Mouse (Mus musculus): ENCODE data around the gene Jchain. TPM values are rescaled to one million over a fixed set of nuclear protein-coding genes. Genes with fewer than 3 reads are reported as not detected.
"Not testable (repeated sequence)": the region's sequence is repeated elsewhere in the genome, so short reads cannot be mapped to it uniquely, and the experiment has no call there.

Gene Jchain
- polyA plus RNA-seq, 1 experiment, result 1.7 TPM

GRCm38 (mm10) chr5:88553271-88554085 lies 25.8 kb upstream of the Jchain start:
- Histone ChIP-seq H3K4me3 (ENCODE audit: insufficient read depth, low read depth, low read length) (peak overlapping the region; percentile 91), H3K27ac (replicated peaks; ENCODE audit: low read depth, low read length) (peak overlapping the region; percentile 99), H3K4me1 (ENCODE audit: control insufficient read depth, insufficient read depth, insufficient read length, low read length) (peaks cover 6% of the 10 kb centered on the region; the same call in 1 of the 2 replicates)

- H3K4me3 ChIP-seq (ENCODE audit: insufficient read depth, low read depth, low read length), result no peak overlapping the region
- H3K4me1 ChIP-seq (ENCODE audit: control insufficient read depth, insufficient read depth, insufficient read length, low read length), result no peaks in the 10 kb centered on the region
- no peak overlapping the region for H3K27ac ChIP-seq (replicated peaks; ENCODE audit: low read depth, low read length)
These were observed 17.8 kb upstream of the Jchain start for GRCm38 (mm10) chr5:88545536-88545935.

GRCm38 (mm10) chr5:88544411-88544810 lies 16.7 kb upstream of the Jchain start:
- not testable (repeated sequence) for H3K27ac ChIP-seq (replicated peaks; ENCODE audit: low read depth, low read length); H3K4me1 ChIP-seq (ENCODE audit: control insufficient read depth, insufficient read depth, insufficient read length, low read length); H3K4me3 ChIP-seq (ENCODE audit: insufficient read depth, low read depth, low read length)

- no peak overlapping the region for H3K4me3 ChIP-seq (ENCODE audit: insufficient read depth, low read depth, low read length)
- H3K27ac ChIP-seq (replicated peaks; ENCODE audit: low read depth, low read length), result no peak overlapping the region
- H3K4me1 ChIP-seq (ENCODE audit: control insufficient read depth, insufficient read depth, insufficient read length, low read length), result no peaks in the 10 kb centered on the region
These were observed 15.1 kb upstream of the Jchain start for GRCm38 (mm10) chr5:88542651-88543282.

- no peak overlapping the region for H3K27ac ChIP-seq (replicated peaks; ENCODE audit: low read depth, low read length)
- no peak overlapping the region for H3K4me3 ChIP-seq (ENCODE audit: insufficient read depth, low read depth, low read length)
These were observed 13.2 kb upstream of the Jchain start for GRCm38 (mm10) chr5:88540845-88541244.

GRCm38 (mm10) chr5:88534697-88535096 lies 7.0 kb upstream of the Jchain start:
- Histone ChIP-seq H3K4me3 (ENCODE audit: insufficient read depth, low read depth, low read length) (no peak overlapping the region), H3K4me1 (ENCODE audit: control insufficient read depth, insufficient read depth, insufficient read length, low read length) (no peaks in the 10 kb centered on the region), H3K27ac (replicated peaks; ENCODE audit: low read depth, low read length) (no peak overlapping the region)

More at GRCm38 (mm10) chr5:88540845-88541244, 13.2 kb upstream of the Jchain start:
- H3K4me1 ChIP-seq (ENCODE audit: control insufficient read depth, insufficient read depth, insufficient read length, low read length), result no peaks in the 10 kb centered on the region

GRCm38 (mm10) chr5:88530908-88531307 lies 3.2 kb upstream of the Jchain start:
- Histone ChIP-seq H3K4me3 (ENCODE audit: insufficient read depth, low read depth, low read length) (no peak overlapping the region), H3K27ac (replicated peaks; ENCODE audit: low read depth, low read length) (no peak overlapping the region), H3K4me1 (ENCODE audit: control insufficient read depth, insufficient read depth, insufficient read length, low read length) (no peaks in the 10 kb centered on the region)

- Histone ChIP-seq H3K4me3 (ENCODE audit: insufficient read depth, low read depth, low read length) (no peak overlapping the region), H3K27ac (replicated peaks; ENCODE audit: low read depth, low read length) (no peak overlapping the region), H3K4me1 (ENCODE audit: control insufficient read depth, insufficient read depth, insufficient read length, low read length) (peaks cover 2% of the 10 kb centered on the region; the same call in 1 of the 2 replicates)
These were observed 8.5 kb downstream of the Jchain start for GRCm38 (mm10) chr5:88519232-88519631.

GRCm38 (mm10) chr5:88508990-88509389 lies 18.7 kb downstream of the Jchain start:
- peak overlapping the region; percentile 54 for H3K27ac ChIP-seq (replicated peaks; ENCODE audit: low read depth, low read length)
- H3K4me3 ChIP-seq (ENCODE audit: insufficient read depth, low read depth, low read length), result no peak overlapping the region
- no peaks in the 10 kb centered on the region for H3K4me1 ChIP-seq (ENCODE audit: control insufficient read depth, insufficient read depth, insufficient read length, low read length)

- Histone ChIP-seq H3K4me1 (ENCODE audit: control insufficient read depth, insufficient read depth, insufficient read length, low read length) (no peaks in the 10 kb centered on the region), H3K27ac (replicated peaks; ENCODE audit: low read depth, low read length) (no peak overlapping the region), H3K4me3 (ENCODE audit: insufficient read depth, low read depth, low read length) (no peak overlapping the region)
These were observed 19.1 kb downstream of the Jchain start for GRCm38 (mm10) chr5:88508555-88508954.

- H3K4me3 ChIP-seq (ENCODE audit: insufficient read depth, low read depth, low read length), result no peak overlapping the region
- H3K4me1 ChIP-seq (ENCODE audit: control insufficient read depth, insufficient read depth, insufficient read length, low read length), result peaks cover 2% of the 10 kb centered on the region; the same call in 1 of the 2 replicates
- no peak overlapping the region for H3K27ac ChIP-seq (replicated peaks; ENCODE audit: low read depth, low read length)
These were observed 27.9 kb downstream of the Jchain start for GRCm38 (mm10) chr5:88499781-88500180.

GRCm38 (mm10) chr5:88491111-88491510 lies 36.6 kb downstream of the Jchain start:
- no peaks in the 10 kb centered on the region for H3K4me1 ChIP-seq (ENCODE audit: control insufficient read depth, insufficient read depth, insufficient read length, low read length)
- H3K27ac ChIP-seq (replicated peaks; ENCODE audit: low read depth, low read length), result no peak overlapping the region
- H3K4me3 ChIP-seq (ENCODE audit: insufficient read depth, low read depth, low read length), result no peak overlapping the region

- no peak overlapping the region for H3K4me3 ChIP-seq (ENCODE audit: insufficient read depth, low read depth, low read length)
These were observed 38.7 kb downstream of the Jchain start for GRCm38 (mm10) chr5:88489004-88489403.

GRCm38 (mm10) chr5:88487675-88488074 lies 40.0 kb downstream of the Jchain start, which contains the start of gene Enam:
Enam (plus strand) TSS chr5:88487975.
- H3K4me1 ChIP-seq (ENCODE audit: control insufficient read depth, insufficient read depth, insufficient read length, low read length), result no peaks in the 10 kb centered on the region
- no peak within 1 kb of the TSS for H3K4me3 ChIP-seq (ENCODE audit: insufficient read depth, low read depth, low read length)
- H3K27ac ChIP-seq (replicated peaks; ENCODE audit: low read depth, low read length), result no peak within 1 kb of the TSS

More at GRCm38 (mm10) chr5:88489004-88489403, 38.7 kb downstream of the Jchain start:
- H3K27ac ChIP-seq (replicated peaks; ENCODE audit: low read depth, low read length), result no peak overlapping the region
- H3K4me1 ChIP-seq (ENCODE audit: control insufficient read depth, insufficient read depth, insufficient read length, low read length), result no peaks in the 10 kb centered on the region
